In genomic region chr6:137065506-137065905, GRCm38 (mm10) we compare ENCODE assay signal across 17 mouse cellular contexts.
"Had no signal": no experiment of that assay in that cellular context is flagged by ENCODE, and none has a peak within 500 bp of the region (broad histone marks: within the 10 kb centered on the region; RNA-seq: fewer than 3 reads in every experiment).

No protein-coding gene starts in this region.

- H3K9ac ChIP-seq: limb, embryonic 12.5 days; limb, embryonic 15.5 days; liver, embryonic 14.5 days; lung, embryonic 15.5 days; midbrain, embryonic 12.5 days; midbrain, embryonic 15.5 days; neural tube, embryonic 13.5 days had no signal

- H3K4me1 ChIP-seq: limb, embryonic 12.5 days; limb, embryonic 15.5 days; lung, embryonic 15.5 days; midbrain, embryonic 12.5 days had no signal

- H3K4me3 ChIP-seq: limb, embryonic 12.5 days; limb, embryonic 15.5 days; lung, embryonic 15.5 days; midbrain, embryonic 12.5 days; midbrain, embryonic 15.5 days; neural tube, embryonic 13.5 days had no signal

- H3K36me3 ChIP-seq: limb, embryonic 12.5 days; limb, embryonic 15.5 days; lung, embryonic 15.5 days; midbrain, embryonic 12.5 days; midbrain, embryonic 15.5 days; neural tube, embryonic 13.5 days had no signal

- H3K4me2 ChIP-seq: limb, embryonic 12.5 days; limb, embryonic 15.5 days; lung, embryonic 15.5 days; midbrain, embryonic 12.5 days; midbrain, embryonic 15.5 days; neural tube, embryonic 13.5 days had no signal

- ATAC-seq: intestine, embryonic 16.5 days had no signal

- H3K9me3 ChIP-seq: limb, embryonic 12.5 days; limb, embryonic 15.5 days; lung, embryonic 15.5 days; midbrain, embryonic 12.5 days; midbrain, embryonic 15.5 days; neural tube, embryonic 13.5 days had no signal

- DNase-seq: kidney, adult 2 months; kidney, postnatal 25 days; left cerebral cortex, postnatal 4 days; lung, adult 18-20 months; retina, postnatal 1 day; thymus, adult 18-20 months; thymus, postnatal 36 days had no signal

- H3K27ac ChIP-seq: kidney, postnatal 0 days; limb, embryonic 12.5 days; limb, embryonic 15.5 days; liver, embryonic 14.5 days; lung, embryonic 15.5 days; macrophage; midbrain, embryonic 12.5 days; midbrain, embryonic 15.5 days had no signal

- H3K27me3 ChIP-seq: limb, embryonic 12.5 days; limb, embryonic 15.5 days; lung, embryonic 15.5 days; midbrain, embryonic 15.5 days; neural tube, embryonic 13.5 days had no signal
